Mouse (Mus musculus) CH12F3 (cell line): Measurements from ENCODE around the gene Pank4.

Source experiments
- in situ Hi-C: fragments of 300-500 bp; cut with MboI; formaldehyde crosslinking; loops from 2 replicates; pipeline ENCODE4 v1.14.3; 2020; ENCODE audit warnings: low sequenced_read_pairs

Pank4 gene

DNA sequence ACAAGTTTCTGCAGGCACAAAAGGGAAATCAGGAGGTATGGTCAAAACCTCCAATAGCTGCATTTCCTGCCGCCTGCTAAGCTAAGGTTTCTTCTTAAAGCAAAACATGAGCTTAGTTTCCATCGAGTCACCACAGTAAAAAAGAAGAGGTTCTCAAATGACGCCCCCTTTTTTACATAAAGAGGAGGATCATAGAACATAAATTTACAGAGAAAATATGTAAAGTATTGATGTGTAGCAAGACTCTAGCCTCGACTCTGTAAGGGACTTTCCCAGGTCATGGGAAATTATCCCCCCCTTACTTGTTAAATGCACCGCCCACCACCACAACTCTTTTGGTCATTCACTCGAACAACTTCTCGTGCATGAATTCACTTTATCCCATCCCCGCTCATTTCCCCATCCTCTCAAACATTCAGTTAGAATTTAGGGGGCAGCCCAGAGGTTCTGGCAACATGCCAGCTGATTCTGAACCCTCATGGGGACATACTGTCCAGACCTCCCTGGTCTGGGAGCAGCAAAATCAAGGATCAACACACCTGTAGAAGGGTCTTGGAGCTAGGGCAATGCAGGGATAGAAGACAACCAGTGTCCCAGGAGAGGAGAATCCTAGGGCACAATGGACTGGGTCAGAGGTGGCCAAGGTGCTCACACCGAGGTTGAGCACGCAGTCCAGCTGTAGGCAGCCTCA is 21.1 kb upstream of the Pank4 start:
- in situ Hi-C loops = no loop called here

DNA sequence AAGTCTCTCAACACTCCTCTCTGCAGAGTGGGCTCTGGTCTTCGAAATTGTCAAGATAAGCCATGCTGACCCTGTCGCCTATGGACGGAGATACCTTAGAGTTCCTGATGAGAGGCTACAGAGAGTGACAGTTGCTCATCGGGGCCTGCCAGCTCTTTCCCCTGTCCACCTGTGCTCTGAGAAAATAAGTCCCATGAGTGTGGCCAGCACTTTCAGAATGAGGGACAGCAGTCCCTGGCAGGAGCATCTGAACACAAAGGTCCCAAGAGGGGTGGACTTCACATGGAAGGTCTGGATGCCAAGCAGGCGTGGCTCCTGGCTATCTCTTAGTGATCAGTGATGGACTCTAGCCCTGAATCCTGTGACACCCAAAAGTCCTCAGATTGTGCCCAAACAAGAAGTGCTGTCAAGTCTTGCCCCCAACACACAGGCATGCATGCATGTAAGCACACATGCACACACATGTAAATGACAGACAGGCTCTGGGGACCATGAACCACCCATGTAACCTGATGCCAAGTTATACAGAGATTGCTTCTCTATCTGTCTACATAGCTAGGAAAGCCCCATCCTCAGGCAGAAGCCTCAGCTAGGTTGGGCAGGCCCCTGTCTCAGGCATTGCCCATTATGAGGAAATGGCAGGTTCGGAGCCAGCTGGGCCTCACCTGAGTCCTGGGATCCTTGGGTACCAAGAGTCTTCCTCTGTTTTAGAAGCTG is 20.4 kb upstream of the Pank4 start:
- in situ Hi-C loops = no loop called here

DNA sequence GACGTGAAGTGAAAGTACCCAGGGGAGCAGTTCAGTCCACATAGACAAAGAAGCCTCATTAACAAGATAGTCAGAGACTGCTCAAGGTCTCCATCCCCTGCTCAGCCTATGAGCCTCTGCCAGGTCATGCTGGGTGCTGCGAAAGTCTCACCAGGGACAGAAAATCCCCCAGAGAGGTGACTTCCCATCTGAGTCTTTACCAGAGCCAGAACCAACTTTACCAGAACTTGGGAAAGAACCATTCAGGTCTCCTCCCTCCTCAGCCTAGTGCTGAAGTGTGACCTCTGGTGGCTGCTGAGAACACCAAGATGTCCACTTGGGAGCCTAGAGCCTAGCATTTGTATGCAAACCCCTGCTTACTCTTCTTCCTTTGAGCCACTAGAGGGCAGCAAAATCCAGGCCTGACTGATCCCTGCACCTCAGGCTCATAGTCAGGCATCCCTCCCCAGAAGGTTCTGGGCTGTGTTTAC is 19.8 kb upstream of the Pank4 start:
- in situ Hi-C loops = no loop called here

DNA sequence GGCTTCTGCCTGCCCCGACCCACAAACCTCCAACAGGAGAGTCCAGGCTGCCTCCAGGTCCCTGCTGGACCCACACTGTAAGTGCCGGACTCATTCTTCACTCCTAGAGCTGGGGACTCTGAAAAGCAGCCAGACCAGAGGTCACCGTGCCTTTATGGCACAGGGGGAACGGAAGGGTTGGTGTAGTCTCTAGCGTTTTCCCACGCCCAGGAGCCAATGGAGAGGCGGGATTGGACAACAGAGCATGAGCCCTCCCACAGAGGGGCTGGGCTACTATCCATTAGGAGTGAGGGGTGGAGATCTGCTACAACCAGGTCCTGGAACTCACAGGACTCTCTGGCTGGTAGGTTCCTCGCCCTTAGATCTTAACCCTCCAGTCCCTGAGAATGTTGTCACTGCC is 17.6 kb upstream of the Pank4 start:
- in situ Hi-C loops = no loop called here

DNA sequence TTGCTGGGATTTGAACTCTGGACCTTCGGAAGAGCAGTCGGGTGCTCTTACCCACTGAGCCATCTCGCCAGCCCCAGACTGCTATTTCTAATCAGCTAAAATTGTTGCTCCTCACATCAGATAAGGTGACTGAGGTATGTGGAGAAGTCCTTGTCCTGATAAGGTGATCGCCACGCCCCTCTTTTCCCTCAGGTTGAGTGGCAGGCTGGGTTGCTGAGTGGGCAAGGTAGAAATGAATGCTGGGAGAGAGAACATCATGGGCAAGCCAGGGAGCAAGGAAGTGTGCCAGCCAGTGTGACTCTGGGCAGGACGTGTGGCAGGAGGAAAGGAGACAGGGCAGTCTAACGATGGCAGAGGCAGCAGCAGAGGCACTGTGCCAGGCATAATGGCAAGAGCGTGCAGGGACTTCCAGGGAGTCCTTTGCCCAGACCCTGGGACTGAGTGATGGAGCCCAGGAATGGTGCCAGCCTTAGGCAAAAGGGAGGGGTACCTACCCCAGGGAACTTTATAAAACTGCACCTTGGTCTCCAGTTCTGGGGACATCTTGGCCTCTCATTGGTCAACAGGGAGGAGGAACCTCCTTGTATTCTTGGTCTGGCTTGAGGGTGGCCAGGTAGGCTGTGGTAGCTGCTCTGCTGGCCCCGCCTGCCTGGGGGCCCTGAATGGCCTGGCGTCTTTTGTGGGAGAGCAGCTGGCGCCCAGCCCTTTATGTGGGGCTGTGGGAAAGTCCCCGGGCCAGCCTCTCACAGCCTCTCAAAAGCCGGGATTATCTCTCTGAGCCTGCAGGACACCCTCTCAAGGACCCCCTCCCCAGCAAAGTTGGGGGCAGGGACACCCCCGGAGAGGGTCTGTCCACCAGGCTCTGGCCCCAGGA is 15.6 kb upstream of the Pank4 start:
- in situ Hi-C loops = no loop called here

DNA sequence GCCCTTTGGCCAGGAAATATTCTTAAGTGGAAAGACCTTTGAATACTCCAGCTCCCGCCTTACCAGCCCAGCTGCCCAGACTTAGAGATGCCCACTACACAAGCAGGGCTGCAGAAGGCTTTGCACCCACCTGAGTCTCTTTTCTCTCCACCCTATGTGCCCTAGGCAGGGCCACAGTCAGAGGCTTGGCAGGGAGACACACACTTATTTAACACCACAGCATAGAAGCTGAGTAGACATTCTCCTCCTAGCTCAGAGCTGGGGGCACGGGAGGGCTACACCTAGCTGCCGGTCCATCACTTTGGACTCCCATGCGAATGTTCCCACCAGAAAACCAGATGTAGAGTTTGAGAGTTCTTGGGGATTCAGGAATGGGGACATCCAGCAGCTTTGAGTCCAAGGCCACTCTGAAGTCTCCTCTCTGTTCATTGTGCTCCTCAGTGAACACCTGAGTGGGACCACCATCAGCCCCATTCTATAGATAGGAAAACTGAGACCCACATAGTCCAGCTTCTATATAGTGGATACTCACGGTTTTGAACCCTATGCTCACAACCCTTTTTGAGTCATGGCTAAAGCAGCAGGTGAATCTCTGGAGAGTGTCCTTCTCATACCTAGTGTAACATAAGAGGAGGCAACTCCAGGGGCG is 14.9 kb upstream of the Pank4 start:
- in situ Hi-C loops = no loop called here

DNA sequence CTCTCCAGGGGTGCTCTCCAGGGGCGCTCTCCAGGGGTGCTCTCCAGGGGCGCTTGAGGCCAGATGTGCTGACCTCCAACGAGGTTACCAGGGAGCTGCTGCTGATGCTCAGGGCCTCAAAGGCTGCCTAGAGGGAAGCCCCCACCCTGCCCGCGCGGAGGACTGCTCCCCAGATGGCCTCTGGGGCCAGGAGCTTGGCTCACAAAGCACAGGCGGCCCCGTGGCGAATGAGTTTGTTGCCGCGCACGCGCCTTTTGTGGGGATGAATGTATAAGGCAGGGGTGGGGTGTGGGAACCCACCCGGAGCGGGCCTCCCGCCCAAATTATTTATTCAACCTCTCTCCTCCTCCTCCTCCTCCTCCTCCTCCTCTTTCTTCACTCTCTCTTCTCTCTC is 14.3 kb upstream of the Pank4 start:
- in situ Hi-C loops = no loop called here

DNA sequence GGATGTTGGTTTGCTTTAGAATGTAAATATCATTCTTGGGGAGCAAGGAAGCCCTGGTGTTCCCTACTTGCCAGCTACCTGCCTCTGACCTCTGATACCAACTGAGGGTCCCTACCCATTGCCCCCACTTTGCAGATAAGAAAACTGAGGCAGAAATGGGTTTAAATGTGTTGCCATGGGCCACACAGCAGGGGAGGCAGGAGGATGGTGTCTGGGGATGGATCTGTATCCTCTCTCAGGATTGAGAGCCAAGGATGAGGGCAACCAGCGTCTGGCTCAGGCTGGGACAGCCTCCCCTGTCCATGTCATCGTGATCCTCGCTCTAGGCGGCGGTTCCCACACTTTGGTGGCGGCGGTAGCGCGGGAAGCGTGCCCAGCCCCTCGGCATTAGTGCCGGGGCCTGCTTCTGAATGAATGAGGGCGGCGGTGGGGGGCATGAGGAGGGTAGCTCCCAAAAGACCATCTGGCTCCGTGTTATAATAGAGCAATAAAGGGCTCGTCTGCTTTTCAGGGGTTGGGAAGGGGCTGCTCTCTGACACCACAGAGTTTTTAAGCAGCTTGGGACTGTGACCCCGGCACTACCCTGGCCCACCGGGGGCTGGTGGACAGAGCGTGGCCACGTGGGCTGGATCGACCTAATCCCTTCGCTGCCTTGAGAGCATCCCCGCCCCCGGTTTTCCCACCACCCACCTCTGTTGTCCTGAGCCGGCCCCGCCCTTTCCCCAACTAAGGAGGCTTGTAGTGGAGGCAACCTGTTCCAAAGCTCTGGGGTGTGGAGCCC is 11.3 kb upstream of the Pank4 start:
- in situ Hi-C loops = loop anchor here (25.0 kb wide), 1 partner anchor 110 kb away; the partner anchor contains the start of genes Pex10 and Plch2

DNA sequence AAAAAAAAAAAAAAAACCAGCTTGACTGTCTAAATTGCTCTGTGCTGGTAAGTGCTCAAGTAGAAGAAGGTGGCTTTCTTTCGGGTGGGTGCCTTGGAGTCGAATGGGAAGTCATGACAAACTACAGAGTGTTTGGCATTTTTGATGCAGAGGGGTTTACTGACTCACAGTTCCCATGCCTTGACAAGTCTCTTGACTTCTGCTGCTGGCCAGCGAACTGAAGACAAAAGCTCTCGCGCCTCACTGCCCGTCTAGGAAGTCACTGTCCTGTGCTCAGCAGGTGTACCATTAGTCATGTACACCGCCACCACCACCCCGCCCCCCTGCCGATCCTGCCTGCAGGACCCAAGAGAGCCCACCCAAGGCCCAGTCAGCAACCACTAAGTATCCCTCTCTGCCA is 7.3 kb upstream of the Pank4 start:
- in situ Hi-C loops = loop anchor here (25.0 kb wide), 1 partner anchor 106 kb away; the partner anchor contains the start of genes Pex10 and Plch2

DNA sequence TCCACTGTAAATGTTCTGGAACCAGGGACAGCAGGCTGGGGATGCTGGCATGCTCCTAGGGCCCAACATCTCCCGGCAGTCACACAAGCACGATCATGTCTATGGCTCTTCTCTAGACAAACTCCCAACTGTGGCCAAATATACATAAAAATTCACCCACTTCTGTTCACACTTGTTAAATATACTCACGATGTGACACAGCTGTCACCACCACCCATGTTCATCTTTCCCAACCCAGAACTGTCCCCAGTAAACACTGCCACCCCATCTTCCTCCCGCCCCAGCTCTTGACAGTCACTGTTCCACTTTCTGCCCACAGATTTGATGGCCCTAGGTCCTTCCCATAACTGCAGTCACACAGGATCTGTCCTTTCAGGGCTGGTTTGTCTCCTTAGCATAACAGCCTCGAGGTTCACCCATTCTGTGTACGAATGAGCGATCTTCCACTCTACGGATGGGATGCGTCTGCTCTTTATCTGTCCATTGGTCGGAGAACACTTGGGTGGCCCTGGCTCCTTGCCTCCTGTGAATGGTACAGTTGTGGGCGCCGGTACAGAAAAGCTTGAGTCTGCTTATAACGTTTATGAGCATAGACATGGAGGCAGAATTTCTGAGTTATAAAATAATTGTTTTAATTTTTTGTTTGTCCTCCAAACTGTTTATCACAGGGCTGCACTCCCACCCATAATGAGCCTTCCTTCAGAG is 6.5 kb upstream of the Pank4 start:
- in situ Hi-C loops = loop anchor here (25.0 kb wide), 1 partner anchor 105 kb away; the partner anchor contains the start of genes Pex10 and Plch2

DNA sequence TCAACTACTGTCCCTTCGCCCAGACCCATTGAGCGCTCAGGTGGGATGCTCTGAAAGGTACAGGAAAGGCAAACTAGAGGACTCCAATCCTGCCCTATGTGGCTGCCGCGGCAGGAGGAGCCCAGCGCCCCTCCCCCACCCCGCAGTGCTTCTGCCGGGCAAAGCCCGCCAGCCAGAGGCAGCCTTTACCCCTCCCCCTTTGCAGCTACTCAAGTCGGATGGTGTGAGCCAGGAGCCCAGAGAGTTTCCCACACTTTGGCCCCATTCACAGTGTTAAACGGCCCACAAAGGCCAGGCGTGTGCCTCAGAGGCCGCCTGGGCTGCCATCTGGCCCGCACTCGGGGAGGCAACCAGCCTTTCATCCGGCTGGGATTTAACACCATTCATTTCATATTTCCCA is 5.8 kb upstream of the Pank4 start:
- in situ Hi-C loops = loop anchor here (25.0 kb wide), 1 partner anchor 104 kb away; the partner anchor contains the start of genes Pex10 and Plch2

DNA sequence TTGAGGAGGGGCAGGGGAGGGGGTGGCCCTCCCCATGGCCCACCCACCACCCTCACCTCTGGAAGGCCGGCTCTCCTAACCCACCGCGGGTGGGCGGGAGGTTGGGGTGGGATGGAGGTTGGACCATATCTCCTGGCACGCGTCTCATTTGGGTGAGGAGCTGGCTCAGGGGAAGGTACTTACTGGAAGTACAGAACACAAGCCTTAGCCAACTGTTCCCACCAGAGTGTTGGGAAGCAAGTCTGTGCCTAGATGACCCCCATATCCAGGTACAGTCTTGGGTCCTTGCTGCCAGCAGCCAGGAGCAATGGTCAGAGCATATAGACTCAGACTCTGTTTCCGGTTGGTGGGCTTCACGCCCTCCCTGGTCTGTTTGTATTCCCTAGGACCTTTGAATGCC is 5.3 kb upstream of the Pank4 start:
- in situ Hi-C loops = loop anchor here (25.0 kb wide), 1 partner anchor 104 kb away; the partner anchor contains the start of genes Pex10 and Plch2

DNA sequence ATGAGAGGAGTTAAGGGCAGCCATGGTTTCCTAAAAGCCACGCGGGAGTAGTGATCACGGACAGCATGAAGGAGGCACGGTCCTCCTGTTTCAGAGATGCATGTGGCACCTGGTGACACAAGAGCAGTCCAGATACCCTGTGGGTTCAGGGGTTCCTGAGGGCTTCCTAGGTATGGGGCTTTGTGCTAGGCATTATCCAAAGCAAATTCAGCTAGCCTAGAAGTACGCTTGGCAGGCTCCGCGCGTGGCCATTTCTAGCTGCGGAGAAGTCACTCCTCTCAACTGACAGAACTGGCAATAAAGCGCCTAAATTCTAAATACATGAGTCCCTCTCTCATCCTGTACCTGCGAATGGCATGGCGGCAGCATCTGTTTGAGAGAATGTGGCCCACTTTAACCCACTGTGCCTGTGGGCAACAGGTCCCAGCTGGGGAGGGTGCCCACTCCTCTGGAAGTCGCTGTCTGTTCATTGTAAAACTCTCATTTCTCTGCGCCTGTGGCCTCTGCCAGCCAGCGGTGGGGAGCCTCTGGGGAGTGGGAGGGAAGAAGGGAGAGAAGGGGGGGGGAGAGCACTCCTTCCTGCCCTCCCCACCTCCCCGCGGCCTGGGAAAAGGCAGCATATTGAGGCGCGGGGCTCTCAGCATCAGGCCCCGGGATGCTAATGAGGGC is 3.8 kb upstream of the Pank4 start:
- in situ Hi-C loops = loop anchor here (25.0 kb wide), 1 partner anchor 102 kb away; the partner anchor contains the start of genes Pex10 and Plch2

DNA sequence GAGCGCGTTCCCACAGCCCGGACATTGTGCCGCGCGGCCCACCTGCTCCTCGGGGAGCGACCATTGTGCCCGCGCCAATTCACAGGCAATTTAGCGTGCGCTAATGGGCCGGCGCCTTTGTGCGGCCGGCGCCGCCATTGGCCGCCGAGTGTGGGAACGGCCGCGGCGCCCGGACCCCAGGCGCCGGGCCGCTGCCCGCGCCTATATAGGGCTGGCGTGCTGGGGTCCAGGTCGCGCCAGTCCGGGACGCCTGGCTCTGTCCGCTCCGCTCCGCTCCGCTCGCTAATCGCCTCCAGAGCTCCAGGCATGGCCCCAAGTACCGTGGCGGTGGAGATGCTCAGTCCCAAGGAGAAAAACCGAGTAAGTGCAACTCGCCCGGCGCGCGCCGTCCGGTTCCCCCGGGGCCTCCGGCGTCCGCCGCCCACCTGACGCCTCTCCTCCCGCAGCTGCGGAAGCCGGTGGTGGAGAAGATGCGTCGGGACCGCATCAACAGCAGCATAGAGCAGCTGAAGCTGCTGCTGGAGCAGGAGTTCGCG is 3.2 kb upstream of the Pank4 start, which contains the start of gene Hes5:
Gene Hes5 (plus strand): TSS at position 234 of the 536 bp plus-strand sequence.
- in situ Hi-C loops = loop anchor here (25.0 kb wide), 1 partner anchor 102 kb away; the partner anchor contains the start of genes Pex10 and Plch2

DNA sequence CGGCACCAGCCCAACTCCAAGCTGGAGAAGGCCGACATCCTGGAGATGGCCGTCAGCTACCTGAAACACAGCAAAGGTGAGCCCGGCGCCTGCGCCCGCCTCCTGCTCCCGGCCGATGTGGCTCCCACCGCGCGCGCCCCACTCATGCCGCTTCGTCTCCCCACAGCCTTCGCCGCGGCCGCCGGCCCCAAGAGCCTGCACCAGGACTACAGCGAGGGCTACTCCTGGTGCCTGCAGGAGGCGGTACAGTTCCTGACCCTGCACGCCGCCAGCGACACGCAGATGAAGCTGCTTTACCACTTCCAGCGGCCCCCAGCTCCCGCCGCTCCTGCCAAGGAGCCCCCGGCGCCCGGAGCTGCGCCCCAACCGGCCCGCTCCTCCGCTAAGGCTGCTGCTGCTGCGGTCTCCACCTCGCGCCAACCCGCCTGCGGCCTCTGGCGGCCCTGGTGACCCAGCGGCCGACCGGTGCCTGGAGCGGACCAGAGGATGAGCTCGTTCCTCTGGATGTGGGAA is 2.6 kb upstream of the Pank4 start:
- in situ Hi-C loops = loop anchor here (25.0 kb wide), 1 partner anchor 101 kb away; the partner anchor contains the start of genes Pex10 and Plch2

DNA sequence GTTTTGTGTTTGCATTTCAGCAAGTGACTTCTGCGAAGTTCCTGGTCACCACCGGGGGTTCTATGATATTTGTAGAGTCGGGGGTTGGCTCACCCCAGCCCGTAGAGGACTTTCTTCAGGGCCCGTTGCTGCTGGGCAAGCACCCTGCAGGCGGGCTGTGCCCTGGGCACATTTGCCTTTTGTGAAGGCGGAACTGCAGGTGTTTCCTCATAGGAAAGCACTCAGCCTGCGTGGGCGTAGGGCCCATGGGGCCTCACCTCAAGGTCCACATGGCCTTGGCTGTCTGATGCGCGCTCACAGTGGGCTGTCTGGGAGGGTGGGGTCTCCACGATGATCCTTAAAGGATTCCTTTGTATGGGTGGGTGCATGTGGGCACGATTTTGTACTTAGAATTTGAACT is 2.0 kb upstream of the Pank4 start:
- in situ Hi-C loops = loop anchor here (25.0 kb wide), 1 partner anchor 100 kb away; the partner anchor contains the start of genes Pex10 and Plch2

DNA sequence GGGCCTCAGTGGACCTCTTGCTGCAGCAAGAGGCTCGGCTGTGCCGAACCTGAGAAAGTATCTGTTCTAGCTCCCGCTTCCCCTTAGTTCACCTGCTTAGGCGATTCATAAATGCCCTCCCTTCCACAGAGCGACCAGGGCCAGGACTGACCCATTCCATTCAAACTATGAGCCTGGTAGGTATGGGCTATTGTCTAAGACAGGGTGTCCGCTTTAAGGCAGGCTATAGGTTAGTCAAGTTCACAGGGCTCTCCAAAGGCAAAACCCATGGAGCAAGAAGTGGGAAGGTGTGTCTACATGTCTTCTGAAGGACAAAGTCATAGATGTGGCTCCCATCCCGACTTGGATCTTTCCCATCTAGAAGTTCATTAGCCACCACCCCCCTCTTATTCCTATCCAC is 1.2 kb upstream of the Pank4 start:
- in situ Hi-C loops = loop anchor here (25.0 kb wide), 1 partner anchor 100 kb away; the partner anchor contains the start of genes Pex10 and Plch2
